Mouse (Mus musculus): ENCODE measurements around the gene Galnt2. TPM values are rescaled to one million over a fixed set of nuclear protein-coding genes. Genes with fewer than 3 reads are reported as not detected.

Galnt2 gene
- polyA plus RNA-seq, 1 experiment from 2014 or later: 60.5 TPM

GRCm38 (mm10) chr8:124351636-124352035 lies 120.4 kb downstream of the Galnt2 start:
- Histone ChIP-seq H3K9me3 (ENCODE audit: control insufficient read depth, low read length) (no peaks in the 10 kb centered on the region), H3K4me1 (ENCODE audit: control insufficient read depth in 2 of 2, insufficient read depth in 2 of 2, low read length in 2 of 2) (peaks cover 5 to 7% of the 10 kb centered on the region in 2 experiments), H3K27me3 (ENCODE audit: control insufficient read depth, insufficient read depth, low read length) (no peaks in the 10 kb centered on the region; the same call in 1 of the 2 replicates), H3K4me2 (ENCODE audit: low read length) (no peak overlapping the region), H3K27ac (replicated peaks in 1 of 2; ENCODE audit: control insufficient read depth in 1 of 2, insufficient read depth in 1 of 2, low read depth in 2 of 2, low read length in 2 of 2) (no peak overlapping the region), H3K36me3 (ENCODE audit: control insufficient read depth, insufficient read depth, low read length) (no peaks in the 10 kb centered on the region), H3K9ac (ENCODE audit: low read length) (no peak overlapping the region), H3K4me3 (ENCODE audit: control insufficient read depth in 1 of 2, insufficient read depth in 1 of 2, low read depth in 1 of 2, low read length in 2 of 2) (no peak overlapping the region)
- no peak for ATAC-seq (ENCODE audit: insufficient number of reproducible peaks, insufficient read depth, low FRiP score, low read depth)
- 57% methylated on average over 5 of the region's 5 CpGs for WGBS

GRCm38 (mm10) chr8:124360911-124361310 lies 129.7 kb downstream of the Galnt2 start:
- Histone ChIP-seq H3K4me2 (ENCODE audit: low read length) (no peak overlapping the region), H3K9me3 (ENCODE audit: control insufficient read depth, low read length) (0 out of 2 replicates have a peak, but pooled peaks cover 3% of the 10 kb centered on the region), H3K36me3 (ENCODE audit: control insufficient read depth, insufficient read depth, low read length) (no peaks in the 10 kb centered on the region), H3K4me3 (ENCODE audit: control insufficient read depth in 1 of 2, insufficient read depth in 1 of 2, low read depth in 1 of 2, low read length in 2 of 2) (no peak overlapping the region), H3K27me3 (ENCODE audit: control insufficient read depth, insufficient read depth, low read length) (no peaks in the 10 kb centered on the region), H3K27ac (replicated peaks in 1 of 2; ENCODE audit: control insufficient read depth in 1 of 2, insufficient read depth in 1 of 2, low read depth in 2 of 2, low read length in 2 of 2) (no peak overlapping the region), H3K9ac (ENCODE audit: low read length) (no peak overlapping the region), H3K4me1 (ENCODE audit: control insufficient read depth in 2 of 2, insufficient read depth in 2 of 2, low read length in 2 of 2) (no peaks in the 10 kb centered on the region)
- WGBS: 72% methylated on average over 3 of the region's 3 CpGs
- ATAC-seq (ENCODE audit: insufficient number of reproducible peaks, insufficient read depth, low FRiP score, low read depth): no peak

DNA sequence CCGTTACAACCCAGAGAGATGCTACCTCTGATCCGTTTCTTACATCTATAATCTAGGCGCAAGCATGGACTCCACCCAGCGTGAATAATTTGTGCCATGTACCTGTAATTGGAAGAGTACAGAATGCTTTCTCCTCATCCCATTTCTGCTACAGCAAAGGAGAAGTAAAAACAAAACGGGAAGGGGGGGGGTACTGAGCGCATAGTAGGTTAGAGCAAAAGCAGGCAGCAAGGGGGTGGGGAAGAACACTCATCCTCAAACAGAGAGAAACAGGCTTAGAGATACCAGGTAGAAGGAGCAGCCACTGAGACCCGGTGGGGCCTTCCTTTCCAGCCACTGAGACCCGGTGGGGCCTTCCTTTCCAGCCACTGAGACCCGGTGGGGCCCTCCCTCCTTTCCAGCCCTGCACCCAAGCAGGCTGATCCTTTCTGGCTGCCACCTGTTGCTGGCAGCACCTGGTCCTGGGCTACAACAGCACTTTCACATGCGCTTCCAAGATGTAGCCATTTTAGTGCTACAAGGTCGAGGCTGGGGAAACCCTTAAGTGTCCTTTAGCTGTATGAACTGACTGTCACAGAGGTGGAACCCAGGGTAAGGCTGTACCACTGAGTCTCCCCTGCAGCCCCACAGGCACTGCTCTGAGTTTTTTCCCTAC lies 130.7 kb downstream of the Galnt2 start:
- H3K9me3 ChIP-seq (ENCODE audit: control insufficient read depth, low read length): 0 out of 2 replicates have a peak, but pooled peaks cover 3% of the 10 kb centered on the region
- 86% methylated on average over 11 of the region's 11 CpGs for WGBS
- no peak for ATAC-seq (ENCODE audit: insufficient number of reproducible peaks, insufficient read depth, low FRiP score, low read depth)

GRCm38 (mm10) chr8:124362589-124362988 lies 131.4 kb downstream of the Galnt2 start:
- H3K27me3 ChIP-seq (ENCODE audit: control insufficient read depth, insufficient read depth, low read length): no peaks in the 10 kb centered on the region
- no peaks in the 10 kb centered on the region for H3K36me3 ChIP-seq (ENCODE audit: control insufficient read depth, insufficient read depth, low read length)
- no peaks in the 10 kb centered on the region for H3K4me1 ChIP-seq (ENCODE audit: control insufficient read depth in 2 of 2, insufficient read depth in 2 of 2, low read length in 2 of 2)
- 70% methylated on average over 7 of the region's 7 CpGs for WGBS
- no peak overlapping the region for H3K4me3 ChIP-seq (ENCODE audit: control insufficient read depth in 1 of 2, insufficient read depth in 1 of 2, low read depth in 1 of 2, low read length in 2 of 2)
- H3K9ac ChIP-seq (ENCODE audit: low read length): no peak overlapping the region
- H3K4me2 ChIP-seq (ENCODE audit: low read length): no peak overlapping the region
- no peak overlapping the region for H3K27ac ChIP-seq (replicated peaks in 1 of 2; ENCODE audit: control insufficient read depth in 1 of 2, insufficient read depth in 1 of 2, low read depth in 2 of 2, low read length in 2 of 2)
- no peak for ATAC-seq (ENCODE audit: insufficient number of reproducible peaks, insufficient read depth, low FRiP score, low read depth)
- H3K9me3 ChIP-seq (ENCODE audit: control insufficient read depth, low read length): 0 out of 2 replicates have a peak, but pooled peaks cover 3% of the 10 kb centered on the region

More for the DNA sequence above, 130.7 kb downstream of the Galnt2 start:
- Histone ChIP-seq H3K4me2 (ENCODE audit: low read length) (no peak overlapping the region), H3K4me3 (ENCODE audit: control insufficient read depth in 1 of 2, insufficient read depth in 1 of 2, low read depth in 1 of 2, low read length in 2 of 2) (no peak overlapping the region), H3K9ac (ENCODE audit: low read length) (no peak overlapping the region), H3K27me3 (ENCODE audit: control insufficient read depth, insufficient read depth, low read length) (no peaks in the 10 kb centered on the region), H3K36me3 (ENCODE audit: control insufficient read depth, insufficient read depth, low read length) (no peaks in the 10 kb centered on the region), H3K27ac (replicated peaks in 1 of 2; ENCODE audit: control insufficient read depth in 1 of 2, insufficient read depth in 1 of 2, low read depth in 2 of 2, low read length in 2 of 2) (no peak overlapping the region), H3K4me1 (ENCODE audit: control insufficient read depth in 2 of 2, insufficient read depth in 2 of 2, low read length in 2 of 2) (no peaks in the 10 kb centered on the region)

- no peak overlapping the region for H3K27ac ChIP-seq (replicated peaks in 1 of 2; ENCODE audit: control insufficient read depth in 1 of 2, insufficient read depth in 1 of 2, low read depth in 2 of 2, low read length in 2 of 2)
- WGBS: 89% methylated on average over 15 of the region's 15 CpGs
- H3K4me2 ChIP-seq (ENCODE audit: low read length): no peak overlapping the region
- H3K4me1 ChIP-seq (ENCODE audit: control insufficient read depth in 2 of 2, insufficient read depth in 2 of 2, low read length in 2 of 2): no peaks in the 10 kb centered on the region
- H3K4me3 ChIP-seq (ENCODE audit: control insufficient read depth in 1 of 2, insufficient read depth in 1 of 2, low read depth in 1 of 2, low read length in 2 of 2): no peak overlapping the region
- no peaks in the 10 kb centered on the region for H3K36me3 ChIP-seq (ENCODE audit: control insufficient read depth, insufficient read depth, low read length)
- no peak for ATAC-seq (ENCODE audit: insufficient number of reproducible peaks, insufficient read depth, low FRiP score, low read depth)
- no peaks in the 10 kb centered on the region for H3K27me3 ChIP-seq (ENCODE audit: control insufficient read depth, insufficient read depth, low read length)
- H3K9me3 ChIP-seq (ENCODE audit: control insufficient read depth, low read length): 0 out of 2 replicates have a peak, but pooled peaks cover 3% of the 10 kb centered on the region
- H3K9ac ChIP-seq (ENCODE audit: low read length): no peak overlapping the region
Measured at GRCm38 (mm10) chr8:124363337-124363736, 132.1 kb downstream of the Galnt2 start.

DNA sequence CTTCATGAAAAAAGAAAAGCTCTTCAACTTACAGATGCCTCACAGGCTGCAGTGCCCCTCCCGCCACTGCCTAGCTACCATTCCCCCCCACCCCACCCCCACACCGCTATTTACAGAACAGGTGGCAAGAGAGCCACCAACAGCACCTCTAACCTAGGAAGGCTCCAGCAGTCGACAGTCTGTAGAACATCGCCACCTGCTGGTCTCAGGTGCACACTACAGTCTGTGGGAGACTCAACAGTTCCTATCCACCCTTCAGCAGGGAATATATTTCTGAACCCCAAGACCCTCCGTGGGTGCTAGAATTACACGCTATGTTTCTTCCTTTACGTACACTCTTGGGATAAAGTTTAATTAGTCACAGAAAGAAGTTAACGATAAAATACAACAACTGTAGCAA lies 137.0 kb downstream of the Galnt2 start:
- H3K9ac ChIP-seq (ENCODE audit: low read length): no peak overlapping the region
- no peaks in the 10 kb centered on the region for H3K4me1 ChIP-seq (ENCODE audit: control insufficient read depth in 2 of 2, insufficient read depth in 2 of 2, low read length in 2 of 2)
- H3K36me3 ChIP-seq (ENCODE audit: control insufficient read depth, insufficient read depth, low read length): no peaks in the 10 kb centered on the region
- no peak overlapping the region for H3K4me2 ChIP-seq (ENCODE audit: low read length)
- 17% methylated on average over 8 of the region's 8 CpGs for WGBS
- no peak overlapping the region for H3K4me3 ChIP-seq (ENCODE audit: control insufficient read depth in 1 of 2, insufficient read depth in 1 of 2, low read depth in 1 of 2, low read length in 2 of 2)
- H3K27ac ChIP-seq (replicated peaks in 1 of 2; ENCODE audit: control insufficient read depth in 1 of 2, insufficient read depth in 1 of 2, low read depth in 2 of 2, low read length in 2 of 2): no peak overlapping the region
- no peaks in the 10 kb centered on the region for H3K9me3 ChIP-seq (ENCODE audit: control insufficient read depth, low read length)
- ATAC-seq (ENCODE audit: insufficient number of reproducible peaks, insufficient read depth, low FRiP score, low read depth): no peak
- H3K27me3 ChIP-seq (ENCODE audit: control insufficient read depth, insufficient read depth, low read length): no peaks in the 10 kb centered on the region

DNA sequence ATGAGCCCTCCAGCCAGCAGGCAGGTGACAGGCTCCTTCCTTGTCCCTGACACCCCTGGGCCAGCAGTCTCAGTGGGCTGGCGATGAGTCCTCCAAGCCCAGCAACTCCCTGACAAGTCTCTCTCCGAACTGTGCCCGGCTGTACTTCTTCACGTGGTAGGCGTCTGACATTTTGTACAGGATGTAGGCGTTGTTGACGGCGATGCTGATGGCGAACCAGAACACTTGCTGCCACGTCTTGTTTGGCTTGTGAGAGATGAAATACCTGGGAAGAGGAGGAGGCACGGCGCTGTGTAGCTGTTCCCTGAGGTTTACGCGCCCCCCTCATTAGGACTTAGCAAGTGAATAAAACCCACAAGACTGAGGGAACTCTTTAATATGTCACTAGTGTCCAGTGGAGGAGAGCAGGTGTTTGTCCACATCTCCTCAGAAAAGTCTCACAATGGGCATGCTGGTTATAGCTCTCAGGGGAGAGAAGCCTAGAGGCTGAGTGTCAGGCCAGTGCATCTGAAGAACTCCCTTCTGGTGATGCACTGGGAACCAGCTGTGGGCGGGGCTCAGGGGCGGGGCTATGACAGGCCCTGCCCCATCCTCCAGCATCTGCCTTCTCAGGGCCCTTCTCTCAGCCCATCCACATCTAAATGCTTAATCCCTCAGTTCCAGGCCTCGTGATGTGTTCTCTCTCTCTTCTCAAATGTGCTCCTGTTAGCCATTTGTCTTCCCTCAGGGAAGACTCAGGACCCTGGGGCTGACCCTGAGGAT lies 139.4 kb downstream of the Galnt2 start:
- ATAC-seq (ENCODE audit: insufficient number of reproducible peaks, insufficient read depth, low FRiP score, low read depth): no peak
- 74% methylated on average over 17 of the region's 17 CpGs for WGBS
- no peak overlapping the region for H3K4me2 ChIP-seq (ENCODE audit: low read length)
- H3K4me3 ChIP-seq (ENCODE audit: control insufficient read depth in 1 of 2, insufficient read depth in 1 of 2, low read depth in 1 of 2, low read length in 2 of 2): no peak overlapping the region
- no peaks in the 10 kb centered on the region for H3K9me3 ChIP-seq (ENCODE audit: control insufficient read depth, low read length)
- H3K4me1 ChIP-seq (ENCODE audit: control insufficient read depth in 2 of 2, insufficient read depth in 2 of 2, low read length in 2 of 2): peaks cover 6 to 7% of the 10 kb centered on the region in 2 experiments; a peak in 2 of 4 replicates
- no peaks in the 10 kb centered on the region for H3K27me3 ChIP-seq (ENCODE audit: control insufficient read depth, insufficient read depth, low read length)
- no peak overlapping the region for H3K27ac ChIP-seq (replicated peaks in 1 of 2; ENCODE audit: control insufficient read depth in 1 of 2, insufficient read depth in 1 of 2, low read depth in 2 of 2, low read length in 2 of 2)
- no peaks in the 10 kb centered on the region for H3K36me3 ChIP-seq (ENCODE audit: control insufficient read depth, insufficient read depth, low read length)
- no peak overlapping the region for H3K9ac ChIP-seq (ENCODE audit: low read length)

All from heart, embryonic 14.5 days (tissue).